Mouse (Mus musculus) liver, adult 2 months (tissue): ENCODE measurements around the gene Hip1. TPM values are rescaled to one million over a fixed set of nuclear protein-coding genes. Genes with fewer than 3 reads are reported as not detected.
A peak's percentile ranks its signal among the peaks of the same experiment; 100 is the strongest.

Experiments
- DNase-seq: peaks from one replicate; pipeline ENCODE4 v3.0.0-alpha.2; 2011; ENCODE audit warnings: low read depth, low spot score; ENCODE audit errors: extremely low read depth
- H3K27ac ChIP-seq: fragments of 200-500 bp; replicated peaks from 2 replicates; pipeline ENCODE4 v1.5.1; 2012; ENCODE audit warnings: low read depth, mild to moderate bottlenecking, control low read depth, inconsistent platforms, low read length; ENCODE audit not compliant: insufficient read depth
- H3K27me3 ChIP-seq: fragments of 200-500 bp; 2 replicates; pipeline ENCODE4 v1.6.1; 2012; ENCODE audit warnings: mild to moderate bottlenecking, moderate library complexity, low read length, inconsistent platforms; ENCODE audit not compliant: control insufficient read depth, insufficient read depth
- H3K36me3 ChIP-seq: fragments of 200-500 bp; 2 replicates; pipeline ENCODE4 v1.6.1; 2012; ENCODE audit warnings: low read length, inconsistent platforms; ENCODE audit not compliant: control insufficient read depth, insufficient read depth
- H3K4me1 ChIP-seq: fragments of 200-500 bp; 2 replicates; pipeline ENCODE4 v1.6.1; 2011; ENCODE audit warnings: low read length; ENCODE audit not compliant: control insufficient read depth, insufficient read depth
- H3K4me3 ChIP-seq: fragments of 200-500 bp; 2 replicates; pipeline ENCODE4 v1.5.1; 2011; ENCODE audit warnings: low read depth, mild to moderate bottlenecking, control low read depth, low read length, moderate library complexity; ENCODE audit not compliant: insufficient read depth
- H3K79me2 ChIP-seq: fragments of 200-500 bp; 2 replicates; pipeline ENCODE4 v1.6.1; 2012; ENCODE audit warnings: inconsistent platforms, mild to moderate bottlenecking, low read length, moderate library complexity; ENCODE audit not compliant: control insufficient read depth, insufficient read depth
- H3K9ac ChIP-seq: fragments of 200-500 bp; 2 replicates; pipeline ENCODE4 v1.6.1; 2012; ENCODE audit warnings: low read depth, mild to moderate bottlenecking, control low read depth, inconsistent platforms, low read length
- CTCF ChIP-seq: fragments of 200-500 bp; IDR thresholded peaks from 2 replicates; pipeline ENCODE4 v1.5.1; 2011; ENCODE audit warnings: low read depth, low read length, control low read depth
- POLR2A ChIP-seq: fragments of 200-500 bp; IDR thresholded peaks from 2 replicates; pipeline ENCODE4 v1.6.1; 2011; ENCODE audit warnings: low read length, control low read depth; ENCODE audit not compliant: insufficient read depth; ENCODE audit errors: extremely low read depth
- WGBS: fragments of 180-500 bp; shearing (Covaris S2); methylation state at CpG from one replicate; pipeline ENCODE4 v1.1.7; 2018; 5-methylcytosine and 5-hydroxymethylcytosine counted together
- polyA plus RNA-seq: library from polyadenylated mRNA; depleted of rRNA; stranded (reverse); fragments of >200 nt; gene quantifications from 2 replicates; pipeline ENCODE4 v1.2.3, GENCODE M21; 2012
- total RNA-seq: library from RNA; depleted of rRNA; stranded (reverse); fragments of >200 nt; gene quantifications from 2 replicates; pipeline ENCODE4 v1.2.3, GENCODE M21; 2014

Gene Hip1
- total and polyA plus RNA-seq, 2 experiments: 3.1 to 3.2 TPM

DNA sequence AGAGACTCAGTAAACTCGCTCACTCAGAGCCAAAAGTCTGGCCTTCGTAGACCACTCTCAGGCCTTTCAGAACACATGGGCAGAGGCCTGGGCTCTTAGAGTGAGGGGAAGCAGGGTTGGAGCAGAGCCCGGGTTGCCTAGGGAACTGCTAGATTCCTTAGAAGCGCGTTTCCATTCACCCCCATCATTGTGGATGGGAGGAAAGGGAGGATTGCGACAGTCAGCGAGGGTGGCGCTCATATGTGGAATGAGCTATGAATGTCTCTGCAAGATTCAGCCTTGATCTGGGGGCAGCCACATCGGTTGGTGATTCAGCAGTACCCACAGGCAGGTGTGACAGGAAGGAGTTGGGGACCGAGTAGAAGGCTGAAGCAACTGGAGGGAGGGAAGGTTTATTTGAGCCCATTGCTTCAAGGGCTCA, 34.4 kb upstream of the Hip1 start:
- 88% methylated on average over 10 of the region's 10 CpGs for WGBS
- Histone ChIP-seq H3K27me3 (0 out of 2 replicates have a peak, but pooled peaks cover 2% of the 10 kb centered on the region), H3K27ac (no peak overlapping the region), H3K36me3 (no peaks in the 10 kb centered on the region), H3K9ac (no peak overlapping the region), H3K4me1 (no peaks in the 10 kb centered on the region), H3K79me2 (no peaks in the 10 kb centered on the region), H3K4me3 (no peak overlapping the region)
- DNase-seq: no peak
- no peak for TF ChIP-seq CTCF
- TF ChIP-seq POLR2A: no peak

DNA sequence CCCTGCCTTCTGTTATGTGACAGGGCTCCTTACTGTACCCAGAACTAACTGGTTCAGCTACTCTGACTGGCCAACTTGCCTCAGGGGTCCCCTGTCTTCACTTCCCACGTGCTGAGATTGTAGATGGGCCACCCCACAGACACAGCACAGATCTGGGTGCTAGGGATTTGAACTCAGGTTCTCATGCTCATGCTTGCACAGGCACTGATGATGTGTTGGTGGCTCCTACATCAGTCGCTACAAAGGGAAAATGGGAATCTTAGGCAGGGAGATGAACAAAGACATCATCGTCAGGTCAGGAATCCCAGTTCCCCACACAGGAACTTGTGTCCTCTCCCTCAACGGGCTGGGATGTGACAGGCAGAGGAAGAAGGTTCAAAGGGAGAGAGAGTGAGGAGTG, 31.1 kb upstream of the Hip1 start:
- Histone ChIP-seq H3K36me3 (no peaks in the 10 kb centered on the region), H3K4me3 (no peak overlapping the region), H3K9ac (no peak overlapping the region), H3K79me2 (no peaks in the 10 kb centered on the region), H3K27ac (no peak overlapping the region), H3K27me3 (0 out of 2 replicates have a peak, but pooled peaks cover 2% of the 10 kb centered on the region), H3K4me1 (no peaks in the 10 kb centered on the region)
- no peak for DNase-seq
- WGBS: 65% methylated on average over 4 of the region's 4 CpGs
- TF ChIP-seq POLR2A (no peak), CTCF (no peak)

GRCm38 (mm10) chr5:135573006-135573405, 28.1 kb upstream of the Hip1 start, which contains the start of gene Ccl24:
Gene Ccl24 (minus strand): TSS chr5:135573049.
- TF ChIP-seq CTCF (no peak), POLR2A (no peak)
- no peaks in the 10 kb centered on the region for H3K4me1 ChIP-seq
- peak within 1 kb of the TSS; percentile 43 for H3K4me3 ChIP-seq
- H3K27ac ChIP-seq: peak within 1 kb of the TSS; percentile 35; the same call in 1 of the 2 replicates
- WGBS: 76% methylated on average over 6 of the region's 6 CpGs
- H3K36me3 ChIP-seq: no peaks in the 10 kb centered on the region
- H3K9ac ChIP-seq: no peak within 1 kb of the TSS
- no peaks in the 10 kb centered on the region for H3K27me3 ChIP-seq
- H3K79me2 ChIP-seq: no peaks in the 10 kb centered on the region
- DNase-seq: peak; percentile 42

DNA sequence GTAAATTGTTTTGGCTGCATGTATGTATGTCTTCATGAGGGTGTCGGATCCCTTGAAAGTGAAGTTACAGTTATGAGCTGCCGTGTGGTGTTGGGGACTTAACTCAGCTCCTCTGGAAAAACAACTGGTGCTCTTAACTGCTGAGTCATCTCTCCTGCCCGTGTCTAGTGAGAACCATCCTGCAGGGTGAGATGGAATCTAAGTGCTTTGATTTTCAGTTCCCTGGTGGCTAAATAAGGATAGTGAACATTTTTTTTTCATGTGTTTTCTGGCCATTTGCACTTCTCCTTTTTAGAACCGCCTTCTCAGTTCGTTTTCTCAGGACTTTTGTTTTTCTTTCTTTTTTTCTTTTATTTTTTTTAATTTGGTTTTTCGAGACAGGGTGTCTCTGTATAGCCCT, 23.8 kb upstream of the Hip1 start:
- no peak for TF ChIP-seq POLR2A
- TF ChIP-seq CTCF: no peak
- no peaks in the 10 kb centered on the region for H3K79me2 ChIP-seq
- no peaks in the 10 kb centered on the region for H3K4me1 ChIP-seq
- no peak overlapping the region for H3K9ac ChIP-seq
- no peaks in the 10 kb centered on the region for H3K36me3 ChIP-seq
- H3K27me3 ChIP-seq: no peaks in the 10 kb centered on the region
- peak; percentile 29 for DNase-seq
- H3K27ac ChIP-seq: no peak overlapping the region
- WGBS: 66% methylated on average over 6 of the region's 6 CpGs
- no peak overlapping the region for H3K4me3 ChIP-seq

DNA sequence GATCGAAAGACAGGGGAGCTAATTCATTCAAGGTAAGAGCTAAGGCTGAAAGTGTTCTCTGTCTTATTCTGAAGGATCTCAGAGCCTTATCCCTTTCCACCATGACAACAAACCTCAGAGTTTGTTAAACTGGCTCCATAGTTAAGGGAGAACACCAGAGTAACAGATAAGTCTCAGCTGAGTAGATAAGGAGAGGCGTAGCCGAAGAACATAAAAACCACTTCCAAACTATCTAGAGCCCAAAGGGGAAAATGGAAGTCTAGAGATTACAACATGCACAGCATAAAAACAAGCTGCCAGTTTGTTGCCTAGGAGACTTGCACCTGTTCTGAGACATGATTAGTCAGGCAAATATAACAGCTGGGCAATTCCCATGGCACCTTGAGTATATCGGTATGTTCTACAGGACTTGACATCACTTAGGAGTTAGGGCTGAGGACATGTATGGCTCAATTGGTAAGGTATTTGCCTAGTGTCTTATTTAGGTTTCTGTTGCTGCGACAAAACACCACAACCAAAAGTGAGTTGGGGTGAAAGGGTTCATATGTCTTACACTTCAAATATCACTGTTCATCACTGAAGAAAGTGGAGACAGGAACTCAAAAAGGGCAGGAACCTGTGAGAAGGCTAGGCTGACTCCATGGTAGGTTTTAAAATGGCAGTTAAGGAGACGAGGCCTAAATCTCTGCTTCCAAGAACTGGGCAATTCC, 22.8 kb upstream of the Hip1 start:
- no peaks in the 10 kb centered on the region for H3K79me2 ChIP-seq
- WGBS: 87% methylated on average over 6 of the region's 6 CpGs
- H3K4me3 ChIP-seq: no peak overlapping the region
- TF ChIP-seq CTCF (no peak), POLR2A (no peak)
- no peaks in the 10 kb centered on the region for H3K27me3 ChIP-seq
- H3K4me1 ChIP-seq: no peaks in the 10 kb centered on the region
- H3K27ac ChIP-seq: no peak overlapping the region
- no peaks in the 10 kb centered on the region for H3K36me3 ChIP-seq
- no peak overlapping the region for H3K9ac ChIP-seq
- DNase-seq: no peak

DNA sequence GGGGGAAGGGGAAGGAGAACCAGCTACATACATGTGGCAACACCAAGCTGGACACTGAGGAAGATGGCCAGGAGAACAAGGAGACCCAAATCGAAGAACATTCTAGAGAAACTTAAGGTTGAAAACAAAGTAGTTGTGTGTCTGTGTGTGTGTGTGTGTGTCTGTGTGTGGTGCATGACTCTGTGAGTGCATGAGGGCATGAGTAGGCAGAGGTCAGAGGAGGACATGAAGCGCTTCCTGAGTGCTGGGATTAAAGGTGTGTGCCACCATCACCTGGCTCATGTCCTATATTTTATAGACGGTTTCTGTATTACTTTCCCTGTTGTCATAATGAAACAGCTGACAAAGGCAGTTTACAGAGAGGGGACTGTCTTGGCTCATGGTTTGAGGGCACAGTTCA, 18.5 kb upstream of the Hip1 start, which contains the start of gene Ccl26:
Gene Ccl26, minus strand, starts transcription at position 101 of the 400 bp plus-strand sequence.
- 73% methylated on average over 3 of the region's 3 CpGs for WGBS
- Histone ChIP-seq H3K4me3 (no peak within 1 kb of the TSS), H3K9ac (no peak within 1 kb of the TSS), H3K4me1 (no peaks in the 10 kb centered on the region), H3K27ac (no peak within 1 kb of the TSS), H3K79me2 (no peaks in the 10 kb centered on the region), H3K27me3 (no peaks in the 10 kb centered on the region), H3K36me3 (no peaks in the 10 kb centered on the region)
- no peak for DNase-seq
- TF ChIP-seq POLR2A (no peak), CTCF (no peak)
